Mouse (Mus musculus): ENCODE measurements around the gene 1700025C18Rik.

Gene 1700025C18Rik

DNA sequence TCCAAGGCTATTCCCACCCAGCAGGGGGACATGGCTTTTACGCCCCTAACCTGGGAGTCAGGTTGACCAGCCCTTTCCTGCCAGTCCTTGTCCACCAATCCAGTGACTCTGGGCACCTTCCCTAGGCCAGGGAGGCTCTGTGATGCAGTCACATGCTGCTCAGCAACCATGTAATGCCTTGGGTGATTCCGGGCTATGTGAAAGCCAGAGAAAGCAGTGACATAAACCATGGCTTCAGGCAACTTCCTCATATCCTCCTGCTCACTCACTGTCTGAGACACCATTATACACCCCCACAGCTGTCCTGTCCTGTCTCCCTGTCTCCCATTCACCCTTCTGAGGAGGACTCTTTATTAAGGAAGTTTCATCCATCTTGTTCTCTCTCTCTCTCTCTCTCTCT, at the start of gene 1700025C18Rik:
1700025C18Rik (minus strand) TSS at position 101 of the 400 bp plus-strand sequence.
- CTCF ChIA-PET = no interaction called here

- CTCF ChIA-PET = no interaction called here
Observed at GRCm38 (mm10) chr2:165136049-165136448, 45.5 kb upstream of the 1700025C18Rik start.

DNA sequence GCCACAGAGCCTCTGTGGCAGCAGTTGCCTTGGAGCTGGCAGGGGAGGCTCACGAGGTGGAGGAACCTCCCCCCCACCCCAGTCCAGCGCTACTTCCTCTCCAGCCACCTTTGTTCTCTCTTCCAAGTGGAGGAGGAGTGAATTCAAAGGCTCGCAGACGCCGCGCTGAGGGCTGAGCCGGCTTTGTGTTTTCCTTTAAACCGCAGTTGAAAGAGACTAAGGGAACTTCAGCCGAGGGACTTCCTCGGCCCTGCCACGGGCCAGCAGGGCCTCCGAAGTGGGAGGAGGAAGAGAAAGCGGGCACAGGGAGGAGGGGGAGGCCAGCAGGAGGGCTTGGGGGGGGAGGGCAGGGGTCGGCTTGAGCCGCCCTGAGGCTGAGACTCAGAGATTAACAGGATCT, 43.0 kb upstream of the 1700025C18Rik start:
- CTCF ChIA-PET = no interaction called here

- CTCF ChIA-PET = no interaction called here
Observed at GRCm38 (mm10) chr2:165131428-165131827, 40.9 kb upstream of the 1700025C18Rik start.

GRCm38 (mm10) chr2:165129189-165129588, 38.6 kb upstream of the 1700025C18Rik start:
- CTCF ChIA-PET = no interaction called here

- CTCF ChIA-PET = no interaction called here
Observed at GRCm38 (mm10) chr2:165126896-165127562, 36.5 kb upstream of the 1700025C18Rik start.

GRCm38 (mm10) chr2:165121206-165121840, 30.8 kb upstream of the 1700025C18Rik start:
- CTCF ChIA-PET = no interaction called here

DNA sequence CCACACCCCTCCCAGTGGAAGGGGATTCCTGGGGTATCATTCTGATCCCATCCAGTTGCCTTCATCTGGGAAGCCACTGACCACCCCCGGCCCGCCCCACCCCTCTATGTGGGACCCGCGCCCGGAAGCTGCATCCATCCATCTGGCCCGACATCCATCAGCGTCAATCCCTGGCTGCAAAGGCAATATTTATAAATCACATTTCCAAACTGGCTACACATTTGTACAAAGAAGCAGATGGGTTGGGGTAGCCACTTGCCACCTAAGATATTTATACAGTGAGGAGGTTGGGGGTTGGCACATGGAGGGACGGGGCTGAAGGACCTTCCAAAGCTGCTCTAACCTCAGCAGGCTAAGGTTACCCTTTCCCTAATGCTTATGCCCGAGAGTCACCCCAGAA, 30.2 kb upstream of the 1700025C18Rik start:
- CTCF ChIA-PET = no interaction called here

DNA sequence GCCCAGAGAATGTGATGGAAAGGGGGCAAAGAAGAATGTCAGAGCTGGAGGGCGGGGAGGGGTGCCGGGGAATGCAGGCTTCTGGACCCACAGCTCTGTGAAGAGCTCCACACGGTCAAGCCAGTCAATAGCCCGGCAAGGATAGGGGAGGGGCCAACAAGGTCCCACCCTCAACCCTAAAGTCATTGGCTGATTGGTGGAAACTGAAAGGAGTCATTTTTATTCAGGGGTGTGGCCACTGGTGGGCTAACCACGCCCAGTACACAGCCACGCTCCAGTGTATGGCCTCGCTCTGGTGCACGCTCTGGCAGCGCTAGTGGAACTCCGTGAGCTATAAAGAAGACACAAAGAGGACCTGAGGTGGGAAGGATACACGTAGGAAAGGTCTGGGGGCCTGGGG, 23.2 kb upstream of the 1700025C18Rik start:
- CTCF ChIA-PET = interaction anchor here (1.9 kb wide), 1 partner anchor 39 kb away, joined by 6 read pairs; no protein-coding TSS in a partner anchor

DNA sequence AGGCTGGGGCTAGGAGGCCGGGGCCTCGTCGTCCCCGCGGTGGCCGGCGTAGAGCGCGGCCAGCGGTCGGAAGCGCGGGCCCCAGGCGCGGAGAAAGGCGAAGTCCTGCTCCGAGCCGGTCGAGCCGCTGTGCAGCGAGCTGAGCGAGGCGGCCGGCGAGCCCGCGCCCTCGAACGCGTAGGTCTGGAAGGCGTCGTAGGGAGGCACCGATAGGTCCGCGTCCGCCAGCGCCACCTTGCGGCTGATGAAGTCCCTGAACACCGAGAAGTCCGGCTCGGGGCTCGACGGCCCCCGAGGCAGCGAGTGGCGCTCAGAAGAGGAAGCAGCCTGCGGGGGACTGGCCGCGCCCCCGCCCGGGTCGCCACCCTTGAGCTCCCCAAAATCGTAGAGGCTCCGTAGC, 21.6 kb upstream of the 1700025C18Rik start:
- CTCF ChIA-PET = interaction anchor here (0.6 to 1.9 kb wide), 3 partner anchors 37 to 151 kb away, joined by 3 to 12 read pairs (median 6); no protein-coding TSS in a partner anchor

DNA sequence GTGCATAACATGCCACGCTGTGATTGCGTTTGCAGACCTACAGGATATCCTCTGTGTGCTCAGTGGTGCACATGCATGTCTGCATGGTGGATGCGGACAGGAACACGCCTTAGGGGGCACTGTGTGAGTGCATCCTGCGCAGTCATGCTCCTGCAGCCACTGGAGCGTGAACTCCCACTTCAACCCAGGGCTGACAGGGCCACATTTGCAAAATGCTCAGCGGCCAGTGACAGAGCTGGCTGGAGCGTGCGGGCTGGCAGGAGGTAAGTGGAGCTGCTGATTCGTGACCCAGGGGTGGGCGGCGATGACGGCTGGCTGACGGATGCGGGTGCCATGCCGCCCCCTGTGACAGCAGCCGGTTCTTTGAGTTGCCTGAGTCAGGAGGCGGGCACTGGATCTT, 16.0 kb upstream of the 1700025C18Rik start:
- CTCF ChIA-PET = no interaction called here

- CTCF ChIA-PET = no interaction called here
Observed at GRCm38 (mm10) chr2:165105513-165106079, 15.0 kb upstream of the 1700025C18Rik start.

DNA sequence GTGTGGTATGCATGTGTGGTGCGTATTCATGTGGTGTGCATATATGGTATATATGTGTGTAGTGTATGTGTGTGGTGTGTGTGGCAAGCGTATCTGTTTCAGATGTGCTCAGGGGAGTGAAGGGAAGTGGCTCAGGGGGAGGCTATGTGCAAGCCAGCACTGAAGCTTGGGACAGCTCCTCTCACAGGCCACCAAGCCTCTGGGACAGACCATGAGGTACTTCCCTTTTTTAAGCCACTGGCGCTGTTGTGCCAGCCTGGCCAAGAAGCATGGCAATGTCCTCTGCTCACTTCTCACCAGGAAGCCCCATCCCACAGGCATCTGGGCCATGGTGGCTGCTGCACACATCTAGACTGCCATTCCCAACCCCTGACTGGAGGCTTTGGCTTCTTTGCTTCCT, 12.4 kb upstream of the 1700025C18Rik start:
- CTCF ChIA-PET = no interaction called here

GRCm38 (mm10) chr2:165100749-165101148, 10.2 kb upstream of the 1700025C18Rik start:
- CTCF ChIA-PET = no interaction called here

DNA sequence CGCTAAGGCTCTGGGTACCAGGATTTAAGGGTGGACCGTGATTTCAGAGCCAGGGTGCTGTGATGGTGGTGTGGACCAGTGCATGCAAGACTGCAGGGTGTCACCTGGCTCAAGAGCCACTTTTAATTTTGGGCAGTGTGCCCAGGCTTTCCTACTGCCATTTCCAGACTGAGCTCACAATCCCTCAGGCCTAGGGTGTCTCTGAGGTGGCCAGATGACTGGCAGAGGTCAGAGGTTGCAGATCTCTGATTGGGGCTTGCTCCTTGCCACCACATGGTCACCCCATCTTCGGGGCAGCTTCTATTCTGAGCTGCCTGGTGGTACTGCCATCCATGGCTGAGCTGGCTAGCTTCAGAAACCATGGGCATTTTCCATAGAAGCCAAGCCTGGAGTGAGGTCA, 8.3 kb upstream of the 1700025C18Rik start:
- CTCF ChIA-PET = no interaction called here

DNA sequence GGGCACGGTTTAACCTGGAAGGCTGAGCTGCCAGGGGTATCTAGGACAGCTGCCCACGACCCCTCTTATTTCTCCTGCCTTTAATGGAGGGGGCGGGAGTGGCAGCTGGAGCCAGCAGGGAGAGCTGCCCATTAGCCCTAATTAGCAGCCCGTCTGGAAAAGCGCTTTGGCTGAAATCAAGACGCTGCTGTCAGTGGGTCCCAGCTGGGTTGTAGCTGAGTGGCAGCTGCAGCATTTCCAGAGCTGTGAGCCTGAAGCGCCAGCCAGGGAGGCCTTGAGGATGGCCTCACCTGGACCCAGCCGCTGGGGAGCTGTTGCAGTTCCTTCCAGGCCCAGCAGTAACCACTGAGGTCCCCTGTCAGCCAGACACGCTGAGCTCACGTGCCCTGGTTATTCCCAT, 5.8 kb upstream of the 1700025C18Rik start:
- CTCF ChIA-PET = no interaction called here

DNA sequence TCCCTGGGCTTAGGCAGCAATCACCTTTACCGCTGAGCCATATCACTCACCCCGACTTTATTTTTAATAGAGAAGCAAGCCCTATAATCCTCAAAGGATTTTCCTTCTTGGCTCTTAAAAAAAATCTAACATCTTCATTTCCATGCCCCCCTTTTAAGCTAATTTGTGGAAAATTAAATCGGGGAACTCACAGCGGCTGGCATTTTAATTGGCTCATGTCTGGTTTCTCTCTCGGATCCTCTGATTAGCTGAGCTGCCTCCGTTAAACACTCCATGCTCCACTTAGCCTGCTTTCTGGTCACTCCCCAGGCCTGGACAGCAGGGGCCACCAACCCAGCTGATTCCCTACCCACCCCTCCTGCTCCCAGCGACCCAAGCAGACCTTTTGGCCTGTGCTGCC, 1.8 kb upstream of the 1700025C18Rik start:
- CTCF ChIA-PET = no interaction called here

- CTCF ChIA-PET = no interaction called here
Observed at GRCm38 (mm10) chr2:165091433-165091965, 949 bp upstream of the 1700025C18Rik start.

DNA sequence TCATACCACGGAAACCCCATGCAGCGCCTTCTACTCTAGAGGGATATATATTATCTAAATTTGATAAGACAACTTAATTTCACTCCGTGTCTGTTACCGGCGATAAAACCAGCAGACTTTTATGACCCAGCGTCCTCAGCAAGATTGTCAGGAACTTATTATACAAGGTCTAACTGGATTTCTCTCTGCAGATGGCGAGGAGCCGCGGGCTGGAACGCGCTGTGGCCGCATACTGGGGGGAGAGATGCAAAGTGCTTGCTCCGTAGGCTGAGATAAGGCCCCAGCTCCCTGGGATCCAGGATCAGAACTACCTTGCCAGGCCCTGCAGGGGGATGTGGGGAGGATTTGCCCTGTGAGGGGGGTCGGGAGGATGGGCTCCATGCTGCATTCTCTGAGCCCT, 1.1 kb downstream of the 1700025C18Rik start:
- CTCF ChIA-PET = no interaction called here

DNA sequence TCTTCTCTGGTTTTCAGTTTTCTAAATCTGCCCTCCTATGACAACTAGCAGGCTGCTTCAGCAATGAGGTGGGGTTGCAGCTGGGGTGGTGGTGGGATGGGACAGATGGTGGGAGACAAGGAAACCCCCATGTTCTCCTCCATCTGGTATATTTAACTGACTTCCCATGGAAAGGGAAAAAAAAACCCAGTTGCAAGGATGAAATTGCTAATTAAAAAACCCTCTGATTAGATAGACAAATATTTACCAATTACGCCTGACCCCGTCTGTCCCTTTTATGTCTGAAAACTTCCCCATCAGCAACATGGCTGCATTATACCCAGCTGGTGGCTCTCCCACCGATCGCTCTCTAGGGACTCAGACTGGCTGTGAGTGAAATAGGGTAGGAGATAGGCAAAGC, 3.9 kb downstream of the 1700025C18Rik start:
- CTCF ChIA-PET = no interaction called here

DNA sequence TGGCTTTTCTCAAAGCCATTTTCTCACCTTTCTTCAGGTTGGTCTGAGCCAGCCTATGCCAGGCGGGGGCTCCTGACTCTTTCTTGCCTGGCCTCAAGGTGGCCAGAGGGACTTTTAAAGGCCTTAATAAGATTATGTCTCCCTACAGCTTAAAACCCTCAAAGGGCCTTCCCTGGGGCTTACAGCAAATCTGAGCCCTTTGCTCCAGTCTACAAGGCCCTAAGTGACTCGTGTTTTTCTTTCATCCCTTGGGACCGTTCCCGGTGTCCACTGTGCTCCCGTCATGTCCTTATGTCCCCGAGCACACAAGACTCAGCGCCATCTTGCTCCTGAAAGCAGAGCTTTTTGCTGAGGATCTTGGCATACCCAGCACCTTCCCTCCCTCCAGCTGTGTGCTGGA, 9.3 kb downstream of the 1700025C18Rik start:
- CTCF ChIA-PET = no interaction called here

DNA sequence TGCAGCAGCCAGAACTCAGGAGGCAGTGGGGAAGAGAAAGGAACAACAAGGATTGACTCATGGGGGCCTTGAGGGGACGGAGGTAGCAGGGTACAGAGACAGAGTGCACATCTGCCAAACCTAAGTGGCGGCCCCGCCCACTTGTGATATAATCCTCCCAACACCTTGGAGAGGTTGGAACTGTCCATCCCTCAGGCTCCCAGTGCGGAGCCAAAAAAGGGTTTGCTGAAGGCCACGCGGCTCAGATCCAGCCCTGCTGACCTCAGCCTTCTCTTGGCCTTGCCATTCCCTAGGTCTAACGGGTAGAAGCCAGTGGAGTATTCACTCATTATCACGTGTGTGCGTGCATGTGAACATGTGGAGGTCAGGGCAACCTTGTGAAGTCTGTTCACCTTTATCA, 9.9 kb downstream of the 1700025C18Rik start:
- CTCF ChIA-PET = no interaction called here

GRCm38 (mm10) chr2:165078605-165079004, 11.9 kb downstream of the 1700025C18Rik start:
- CTCF ChIA-PET = interaction anchor here (0.6 kb wide), 1 partner anchor 312 kb away, joined by 3 read pairs; no protein-coding TSS in a partner anchor

Measured in spleen, embryonic (tissue).